Mouse (Mus musculus) ovary, adult 18-20 months (tissue): Measurements from ENCODE around the gene Cdc42se1.
"Not testable (repeated sequence)": the region's sequence is repeated elsewhere in the genome, so short reads cannot be mapped to it uniquely, and the experiment has no call there.

Experiments used
- DNase-seq: peaks from one replicate; pipeline ENCODE4 v3.0.0; 2022; ENCODE audit warnings: low spot score, mixed read lengths

Cdc42se1 gene

DNA sequence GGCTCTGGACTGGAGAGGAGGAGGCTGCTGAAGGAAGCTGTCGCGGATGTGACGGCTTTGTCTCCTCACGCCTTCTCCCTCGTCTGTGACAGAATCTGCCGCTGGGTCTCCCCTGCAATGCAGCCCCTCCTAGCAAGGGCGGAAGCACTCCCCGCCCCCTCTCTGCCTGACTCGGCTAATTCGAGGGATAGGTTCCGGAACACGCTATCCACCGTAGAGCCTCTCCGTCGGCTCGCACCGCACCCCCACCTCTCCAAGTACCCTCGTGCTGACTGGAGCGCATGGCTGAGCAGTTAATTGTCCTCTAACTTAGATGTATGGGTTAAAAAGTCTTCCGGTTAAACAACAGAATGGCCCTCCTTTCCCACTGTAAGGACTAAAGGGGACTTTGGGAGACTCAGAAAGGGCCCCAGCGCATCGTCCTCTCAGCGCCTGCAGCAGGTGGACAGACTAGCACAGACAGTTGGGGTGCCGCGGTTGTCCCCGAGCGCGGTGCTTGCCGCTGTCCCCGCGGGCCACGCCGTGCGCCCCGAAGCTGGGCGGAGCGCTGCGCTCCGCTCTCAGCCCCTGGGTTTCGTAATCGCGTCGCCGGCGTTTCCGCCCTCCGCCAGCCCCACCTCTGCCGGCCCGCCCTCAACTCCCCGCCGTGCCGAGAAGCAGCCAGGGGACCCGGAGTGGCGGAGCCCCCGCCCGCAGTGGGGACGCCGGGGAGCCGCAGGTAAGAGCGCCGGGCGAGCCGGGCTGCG, at the start of gene Cdc42se1:
Gene Cdc42se1 (plus strand): TSS at position 585 of the 746 bp plus-strand sequence.
- peak; percentile 78 for DNase-seq

DNA sequence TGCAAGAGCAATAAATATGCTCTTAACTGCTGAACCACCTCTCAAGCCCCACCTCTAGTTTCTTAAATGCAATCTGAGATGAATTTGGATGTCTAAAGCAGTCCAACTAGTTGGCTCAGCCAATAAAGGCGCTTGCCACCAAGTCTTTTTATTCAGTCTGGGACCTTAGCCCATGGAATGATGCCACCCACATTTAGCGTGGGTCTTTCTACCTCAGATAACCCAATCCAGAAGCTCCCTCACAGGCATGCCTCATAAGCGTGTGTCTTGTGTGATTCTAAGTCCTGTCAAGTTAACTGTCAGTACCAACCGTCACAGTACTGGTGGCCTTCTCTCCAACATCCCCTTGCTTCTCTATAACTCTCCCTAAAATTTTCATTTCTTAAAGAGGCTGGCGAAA, 49.6 kb upstream of the Cdc42se1 start:
- DNase-seq = no peak

DNA sequence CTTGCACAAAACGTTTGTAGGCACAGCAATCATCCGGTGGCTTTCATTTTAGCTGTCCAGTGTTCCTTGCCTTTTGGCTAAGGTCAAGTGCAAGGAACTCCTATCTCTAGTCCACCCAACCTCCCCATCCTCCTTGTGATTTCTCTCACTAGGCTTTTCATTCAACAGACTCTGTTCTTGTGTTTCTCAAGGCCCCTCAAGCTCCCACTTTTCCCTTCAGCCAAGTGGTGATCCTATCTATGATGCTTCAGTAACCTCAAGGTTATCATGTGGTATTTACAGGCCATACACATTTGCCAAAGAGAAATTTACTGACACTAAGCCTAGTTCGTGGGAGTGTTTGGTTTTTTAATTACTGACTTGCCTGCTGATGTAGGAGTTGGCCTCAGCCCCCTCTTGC, 48.6 kb upstream of the Cdc42se1 start:
- peak; percentile 53 for DNase-seq

DNA sequence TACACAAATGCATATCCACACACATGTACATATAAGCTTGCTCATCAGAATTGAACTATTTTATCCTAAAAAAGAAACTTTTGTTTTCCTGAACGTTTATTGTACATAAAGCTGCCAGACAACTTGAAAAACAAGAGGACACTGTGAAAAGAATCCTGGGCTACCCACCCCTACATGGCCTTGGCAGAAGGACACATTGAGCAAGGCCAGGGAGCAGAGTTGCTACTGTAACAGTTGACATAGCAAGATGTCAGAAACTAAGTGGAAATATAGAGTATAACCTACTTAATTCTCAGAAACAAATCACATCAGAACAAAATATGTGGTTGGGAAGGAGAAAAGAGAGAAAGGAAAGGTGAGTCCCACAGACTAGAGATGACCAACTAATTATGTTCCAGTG, 46.7 kb upstream of the Cdc42se1 start:
- DNase-seq = no peak

DNA sequence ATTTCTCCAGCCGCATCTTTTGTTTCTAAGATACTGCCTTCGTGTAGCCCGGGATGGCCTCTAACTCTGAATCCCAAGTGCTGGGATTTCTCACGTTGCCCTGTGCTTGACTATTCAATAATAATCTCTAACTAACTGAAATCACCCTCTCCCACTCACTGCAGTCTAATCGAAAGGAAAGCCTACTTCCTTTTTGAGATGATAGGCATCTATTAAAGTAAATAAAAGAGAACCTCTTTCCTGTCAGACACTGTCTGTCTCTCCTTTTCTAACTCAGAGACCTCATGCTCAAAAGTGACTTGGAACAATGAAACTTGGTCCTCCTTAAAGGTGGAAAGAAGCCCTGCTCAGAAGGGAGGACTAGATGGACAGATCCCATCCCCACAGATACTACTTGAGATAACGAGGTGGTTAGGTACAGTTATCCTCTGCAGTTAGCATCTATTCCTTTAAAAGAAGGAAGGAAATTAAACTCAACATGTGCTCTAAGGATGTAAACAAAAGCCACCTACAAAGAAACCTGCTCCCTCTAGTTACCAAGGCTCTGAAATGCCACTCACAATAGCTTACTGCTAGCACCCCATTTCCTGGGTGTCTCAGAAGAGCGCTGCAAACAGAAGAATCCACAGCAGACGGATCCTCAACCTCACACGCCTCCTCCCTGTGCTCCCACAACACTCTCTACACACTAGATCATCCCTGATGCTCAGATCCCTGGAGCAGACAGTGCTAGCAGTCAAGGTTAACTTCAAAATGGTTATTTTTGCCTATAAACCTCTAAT, 43.5 kb upstream of the Cdc42se1 start:
- no peak for DNase-seq

DNA sequence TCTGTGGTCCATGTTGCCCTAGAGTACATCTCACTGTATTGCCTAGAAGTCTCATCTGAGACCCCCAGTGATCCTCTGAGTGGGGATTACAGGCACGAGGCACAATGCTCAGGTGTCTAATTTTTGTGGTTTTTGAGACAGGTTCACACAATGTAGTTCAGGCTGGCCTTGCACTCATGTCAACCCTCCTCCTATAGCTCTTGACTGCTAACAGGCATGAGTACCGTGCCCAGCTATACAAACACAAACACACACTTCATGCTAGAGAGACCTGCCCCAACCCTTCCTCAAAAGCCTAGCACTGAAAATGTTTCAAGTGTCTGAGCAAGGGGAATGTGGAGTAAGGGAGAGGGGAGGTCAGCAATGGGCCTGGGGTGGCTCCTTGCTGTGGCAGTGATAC, 42.4 kb upstream of the Cdc42se1 start:
- DNase-seq = no peak

DNA sequence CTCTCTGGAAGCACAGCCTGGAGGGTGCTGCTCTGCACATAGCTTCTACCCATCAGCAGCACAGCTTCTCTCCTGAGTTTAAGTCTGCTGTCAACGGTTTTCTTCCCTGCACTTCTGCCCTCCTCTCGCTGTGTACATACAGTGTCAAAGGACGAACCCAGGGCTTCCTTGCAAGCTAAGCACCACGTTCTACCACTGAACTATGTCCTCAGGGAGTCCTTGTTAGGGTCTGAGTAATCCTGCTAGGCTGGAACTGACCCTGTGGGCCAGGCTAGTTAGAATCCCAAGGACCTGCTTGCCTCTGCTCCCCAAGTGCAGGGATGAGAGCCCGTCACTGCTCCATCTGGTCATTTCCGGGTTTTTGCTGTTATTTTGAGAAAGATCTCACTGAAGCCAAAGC, 41.6 kb upstream of the Cdc42se1 start:
- no peak for DNase-seq

DNA sequence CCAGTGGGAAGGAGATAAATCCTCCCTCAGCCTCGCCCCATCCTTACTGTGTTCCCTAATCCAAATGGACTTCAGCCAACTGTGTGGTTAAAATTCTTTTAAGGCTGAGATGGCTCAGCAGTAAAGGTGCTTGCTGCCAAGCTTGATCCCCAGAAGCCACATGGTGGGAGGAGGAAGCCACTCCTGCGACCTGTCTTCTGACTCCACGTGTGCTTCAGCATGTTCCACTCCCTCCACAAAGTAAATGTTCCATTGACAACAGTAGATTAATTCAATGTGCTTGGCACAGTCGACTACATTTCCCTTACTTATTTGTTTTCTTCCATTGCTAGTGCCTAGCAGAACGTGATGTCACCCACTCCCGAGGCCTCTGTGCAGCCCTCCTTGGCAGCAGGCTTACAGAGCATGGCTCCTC, 33.8 kb upstream of the Cdc42se1 start:
- DNase-seq = no peak

DNA sequence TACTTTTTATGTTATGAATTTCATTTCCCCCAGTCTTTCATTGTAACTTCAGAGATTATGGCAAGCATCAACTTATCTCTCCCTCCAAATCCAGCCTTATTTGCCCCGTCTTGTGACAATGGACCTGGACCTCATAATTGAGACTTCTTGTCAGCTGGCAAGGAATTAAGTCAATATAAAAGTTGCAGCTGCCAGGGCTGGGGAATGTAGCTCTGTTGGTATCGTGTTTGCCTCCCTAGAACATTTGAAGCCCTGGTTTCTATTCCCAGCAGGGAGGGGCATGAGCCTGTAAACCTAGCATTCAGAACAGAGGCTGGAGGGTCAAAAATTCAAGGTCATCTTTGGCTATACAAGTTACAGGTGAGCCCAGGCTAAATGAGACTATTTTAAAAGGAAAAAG, 32.8 kb upstream of the Cdc42se1 start:
- DNase-seq = no peak

DNA sequence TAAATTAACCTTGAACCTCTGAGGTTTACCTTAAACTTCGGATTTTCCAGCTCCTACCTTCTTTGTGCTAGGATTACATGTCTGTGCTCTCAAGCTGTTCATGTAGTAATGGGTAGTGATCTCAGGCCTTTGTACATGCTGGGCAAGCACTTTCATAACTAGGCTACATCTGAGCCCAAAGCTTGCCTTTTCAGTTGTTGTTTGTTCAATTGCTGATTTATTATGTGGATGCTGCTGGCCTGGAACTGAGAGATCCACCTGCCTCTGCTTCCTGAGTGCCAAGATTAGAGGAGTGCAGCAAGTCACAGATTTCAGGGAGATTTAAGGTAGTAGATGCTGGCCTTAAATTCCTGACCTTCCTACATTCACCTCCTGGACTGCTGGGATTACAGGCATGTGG, 29.4 kb upstream of the Cdc42se1 start:
- DNase-seq = no peak

DNA sequence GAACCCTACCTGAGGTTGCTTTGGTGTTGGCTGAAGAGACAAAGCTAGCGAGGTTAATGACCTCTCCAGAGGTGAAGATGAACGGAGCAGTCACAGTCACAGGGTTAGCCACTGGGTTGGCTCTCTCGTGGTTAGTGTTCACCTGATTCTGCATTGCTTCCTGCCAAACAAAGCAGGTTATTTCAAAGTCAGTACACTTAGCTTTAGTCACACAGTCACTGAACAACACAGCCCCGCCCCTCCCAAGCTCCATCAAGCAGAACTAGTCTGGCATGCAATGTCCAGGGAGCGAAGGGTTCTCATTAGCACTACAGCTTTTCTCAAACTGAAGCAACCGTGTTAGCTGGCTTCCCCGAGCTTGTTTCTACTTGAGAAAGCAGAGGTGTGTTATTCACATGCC, 28.4 kb upstream of the Cdc42se1 start:
- DNase-seq = no peak

DNA sequence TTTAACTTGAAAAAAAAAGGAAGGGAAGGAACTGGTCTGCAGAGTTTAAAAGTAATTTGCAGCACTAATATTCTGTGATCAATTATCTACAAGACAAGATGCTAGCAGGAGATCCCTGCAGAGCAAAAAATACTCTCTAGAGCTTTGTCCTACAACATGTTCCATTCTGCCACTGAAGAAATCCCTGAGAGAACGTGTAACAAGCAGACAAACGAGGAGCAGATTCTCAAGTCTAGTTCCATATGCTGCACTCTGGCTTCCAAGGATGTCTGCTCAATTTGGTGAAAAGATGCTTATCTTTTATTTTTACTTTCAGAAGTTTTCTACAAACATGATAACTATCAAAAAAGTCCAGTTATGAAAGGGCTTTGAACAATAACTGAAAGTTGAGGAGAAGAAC, 28.0 kb upstream of the Cdc42se1 start:
- DNase-seq = no peak

DNA sequence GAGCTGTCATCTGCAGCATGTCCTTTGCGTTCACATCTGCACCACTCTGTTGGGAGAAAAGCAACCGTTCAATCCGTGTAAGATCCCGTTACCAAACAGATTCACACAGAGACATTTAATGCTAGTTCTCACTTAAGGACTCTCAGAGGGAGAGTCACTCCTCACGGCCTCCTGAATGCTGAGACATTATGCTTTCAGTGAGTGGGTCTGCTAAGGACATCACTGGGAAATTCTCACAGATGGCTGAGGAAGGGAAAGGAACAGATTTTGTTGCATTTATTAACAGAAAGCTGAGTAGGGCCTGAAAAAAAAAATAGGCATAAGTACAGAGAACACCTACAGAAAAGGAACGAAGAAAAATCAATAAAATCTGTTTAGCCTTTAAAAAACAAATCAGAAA, 24.7 kb upstream of the Cdc42se1 start:
- no peak for DNase-seq

DNA sequence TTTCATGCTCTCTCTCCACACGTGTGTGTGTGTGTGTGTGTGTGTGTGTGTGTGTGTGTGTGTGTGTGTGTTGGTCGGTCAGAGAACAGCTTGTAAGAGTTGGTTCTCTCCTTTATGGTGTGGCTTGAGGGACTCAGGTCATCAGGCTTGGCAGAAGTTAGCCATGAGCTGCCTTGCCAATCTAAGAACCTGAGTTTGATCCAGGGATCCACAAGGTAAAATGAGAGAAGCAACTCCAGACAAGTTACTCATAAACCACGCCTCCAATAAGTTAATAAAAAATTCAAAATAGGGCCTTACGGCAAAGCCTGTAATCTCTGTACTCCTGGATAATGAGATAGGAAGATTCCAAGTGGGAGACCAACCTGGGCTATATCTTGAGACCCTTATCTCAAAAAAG, 20.2 kb upstream of the Cdc42se1 start:
- DNase-seq = no peak

DNA sequence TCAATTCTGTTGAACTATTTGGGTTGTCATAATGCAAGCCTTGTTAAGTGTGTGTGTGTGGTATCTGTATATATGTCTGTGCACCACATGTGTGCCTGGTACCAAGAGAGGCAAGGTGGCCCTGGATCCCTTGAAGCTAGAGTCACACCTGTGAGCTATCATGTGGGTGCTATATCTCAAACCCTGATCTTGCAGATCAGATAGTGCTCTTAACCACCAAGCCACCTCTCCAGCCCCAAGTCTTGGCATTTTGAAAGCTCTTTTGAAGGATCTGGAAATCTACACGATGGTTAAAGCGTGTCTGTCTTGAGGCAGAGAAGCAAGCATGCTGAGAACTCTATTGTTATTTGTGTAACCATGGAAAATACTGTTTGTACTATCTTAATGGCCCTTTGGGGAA, 17.9 kb upstream of the Cdc42se1 start:
- no peak for DNase-seq

DNA sequence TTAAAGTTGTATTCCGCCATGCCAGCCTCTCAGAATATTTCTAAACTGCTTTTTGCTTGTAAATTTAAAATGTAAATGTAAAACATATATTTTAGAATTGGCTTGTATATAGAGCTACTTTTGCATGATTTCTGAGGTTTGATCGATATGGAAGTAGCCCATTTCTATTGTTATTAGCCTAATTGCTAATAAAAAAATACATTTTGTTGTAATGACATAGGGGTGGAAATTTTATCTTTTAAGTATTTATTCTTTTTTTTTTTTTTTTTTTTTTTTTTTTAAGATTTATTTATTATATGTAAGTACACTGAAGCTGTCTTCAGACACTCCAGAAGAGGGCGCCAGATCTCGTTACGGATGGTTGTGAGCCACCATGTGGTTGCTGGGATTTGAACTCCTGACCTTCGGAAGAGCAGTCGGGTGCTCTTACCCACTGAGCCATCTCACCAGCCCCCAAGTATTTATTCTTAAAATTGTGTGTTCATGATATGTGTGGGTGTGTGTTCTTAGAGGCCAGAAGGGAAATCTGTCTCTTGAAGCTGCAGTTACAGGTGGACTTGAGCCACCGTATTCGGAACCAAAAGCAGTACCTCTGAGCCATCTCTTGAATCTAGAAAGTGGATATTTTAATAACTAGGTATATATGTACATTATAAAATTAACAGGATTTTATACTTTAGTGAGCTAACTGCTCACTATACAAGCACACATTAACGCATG, 15.5 kb upstream of the Cdc42se1 start:
- DNase-seq = not testable (repeated sequence)

DNA sequence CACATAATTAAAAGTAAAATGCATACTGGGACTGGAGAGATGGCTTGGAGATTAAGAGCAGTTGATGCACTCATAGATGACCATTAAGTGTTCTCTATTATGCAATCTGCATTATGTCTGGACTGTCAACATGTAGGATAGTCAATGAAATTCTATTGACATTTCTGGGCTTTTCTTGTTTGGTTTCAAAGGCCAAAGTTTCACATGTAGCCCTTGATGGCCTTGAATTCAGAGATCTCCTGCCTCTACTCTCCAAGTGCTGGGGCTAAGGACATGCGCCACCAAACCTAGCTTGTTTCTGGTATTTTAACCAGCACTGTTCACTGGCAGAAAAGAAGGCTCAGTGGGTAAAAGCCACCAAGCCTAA, 14.9 kb upstream of the Cdc42se1 start:
- no peak for DNase-seq

DNA sequence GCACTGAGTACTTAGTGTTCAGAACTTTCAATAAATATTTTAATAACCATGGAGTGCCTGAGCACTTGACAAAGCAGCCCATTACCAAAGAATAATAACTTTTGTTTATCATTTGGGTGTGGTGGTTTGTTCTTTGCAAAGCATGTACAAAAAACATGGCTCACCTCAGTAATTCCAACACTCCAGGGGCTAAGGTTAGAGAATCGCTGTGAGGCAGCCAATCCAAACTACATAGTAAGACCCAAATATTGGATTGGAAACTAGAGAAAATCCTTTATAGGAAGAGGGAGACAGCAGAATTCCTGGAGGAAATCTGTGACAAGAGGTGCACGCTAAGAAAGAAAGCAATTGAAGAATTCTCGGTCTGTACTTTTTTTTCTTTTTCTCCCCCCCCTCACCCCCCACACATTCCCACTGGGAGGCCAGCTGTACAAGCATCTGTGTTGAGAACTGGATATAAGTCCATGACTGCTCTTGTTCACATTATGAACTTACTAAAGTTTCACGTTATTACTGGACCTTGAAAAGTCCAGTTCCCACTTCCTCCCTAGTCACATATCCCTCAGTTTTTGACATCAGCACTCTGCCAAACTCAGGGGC, 11.8 kb upstream of the Cdc42se1 start:
- no peak for DNase-seq

DNA sequence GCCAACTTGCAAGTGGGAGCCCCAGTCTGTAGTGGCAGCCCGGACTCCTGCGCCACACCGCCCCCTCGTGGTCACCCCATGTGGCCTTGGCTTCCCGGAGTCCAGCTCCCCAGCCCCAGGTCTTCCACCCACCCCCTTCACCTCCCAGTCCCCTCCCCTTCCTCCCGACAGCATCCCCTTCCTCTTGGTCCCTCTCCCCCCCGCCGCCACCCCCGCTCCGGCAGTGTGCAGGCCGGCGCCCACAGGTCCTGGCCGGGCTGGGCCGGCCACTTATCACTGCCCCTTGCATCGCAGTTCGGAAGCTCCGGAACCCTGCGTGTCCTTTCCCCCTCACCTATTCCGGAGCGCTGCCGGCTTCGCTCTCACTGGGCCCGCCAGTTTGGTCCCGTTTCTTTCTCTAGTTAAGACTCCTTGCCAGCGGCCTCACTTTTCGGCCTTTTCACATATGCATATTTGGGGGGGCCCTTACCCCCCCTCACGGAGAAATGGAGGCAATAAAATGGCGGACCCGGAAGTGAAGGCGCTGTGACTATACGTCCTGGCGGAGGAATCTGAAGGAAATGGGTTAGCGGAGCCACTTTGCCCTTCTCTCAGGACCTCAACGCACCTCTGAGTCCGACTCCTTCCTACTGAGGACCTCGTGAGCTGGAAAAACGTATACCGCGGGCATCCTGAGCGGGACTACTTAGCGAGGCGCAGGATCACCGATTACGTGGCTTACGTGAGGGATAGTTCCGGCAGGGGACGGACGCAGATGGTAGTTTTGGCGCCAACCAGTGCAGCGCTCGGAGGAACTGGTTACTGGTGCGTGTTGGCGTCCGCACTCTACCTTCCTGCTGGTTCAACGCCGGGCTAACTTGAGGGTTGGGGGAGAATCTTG, 11.0 kb upstream of the Cdc42se1 start, which contains the start of gene Gabpb2:
Gene Gabpb2 (minus strand): TSS at position 662 of the 880 bp plus-strand sequence.
- peak; percentile 91 for DNase-seq

DNA sequence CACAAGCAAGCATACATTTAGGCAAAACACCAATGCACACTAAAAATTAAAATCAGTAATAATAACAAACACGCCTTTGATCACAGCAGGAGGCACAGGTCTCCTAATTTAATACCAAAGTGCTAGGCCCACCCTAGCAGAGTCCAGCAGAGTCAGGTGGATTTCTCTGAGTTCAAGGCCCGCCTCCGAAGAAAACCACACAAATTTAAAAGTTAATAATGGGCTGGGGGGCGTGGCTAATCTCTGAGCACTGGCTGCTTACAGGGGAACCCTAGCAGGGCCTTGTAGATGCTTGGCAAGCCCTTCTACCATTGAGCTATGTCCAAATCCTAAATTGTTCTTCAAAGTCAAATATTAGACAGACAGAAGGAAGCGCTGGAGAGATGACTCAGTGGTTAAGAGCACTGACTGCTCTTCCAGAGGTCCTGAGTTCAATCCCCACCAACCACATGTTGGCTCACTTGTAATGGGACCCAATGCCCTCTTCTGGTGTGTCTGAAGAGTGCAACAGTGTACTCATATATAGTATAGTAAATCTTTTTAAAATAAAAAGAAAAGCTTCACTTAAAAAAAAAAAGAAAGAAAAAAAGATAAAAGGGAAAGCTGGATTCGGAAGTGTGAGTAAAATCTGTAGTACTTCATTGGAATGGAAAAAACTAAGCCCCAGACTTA, 9.9 kb upstream of the Cdc42se1 start:
- no peak for DNase-seq

DNA sequence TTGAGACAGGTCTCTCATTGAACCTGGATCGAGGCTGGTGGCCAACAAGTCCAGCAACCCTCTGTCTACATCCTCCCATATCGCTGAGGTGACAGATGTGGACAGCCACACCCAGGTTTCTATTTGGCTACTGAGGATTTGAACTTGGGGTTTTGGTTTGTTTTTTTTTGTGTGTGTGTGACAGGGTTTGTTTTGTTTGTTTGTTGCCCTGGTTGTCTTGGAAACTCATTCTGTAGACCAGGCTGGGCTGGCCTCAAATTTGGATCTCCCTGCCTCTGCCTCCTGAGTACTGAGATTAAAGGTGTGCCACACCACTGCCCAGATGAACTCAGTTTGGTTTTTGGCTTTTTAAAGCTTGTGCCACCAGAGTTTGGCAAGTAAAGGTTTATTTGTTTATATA, 5.5 kb upstream of the Cdc42se1 start:
- DNase-seq = no peak
